Mouse (Mus musculus): ENCODE results near the gene 1700028P14Rik. TPM values are rescaled to one million over a fixed set of nuclear protein-coding genes. Genes with fewer than 3 reads are reported as not detected.

The 1700028P14Rik gene
- polyA plus RNA-seq, 1 experiment from 2014 or later = 0.44 TPM

- H3K36me3 ChIP-seq (ENCODE audit: insufficient read depth, low read length) = no peaks in the 10 kb centered on the region
- no peak overlapping the region for H3K4me2 ChIP-seq (replicated peaks; ENCODE audit: low read depth, low read length)
- no peaks in the 10 kb centered on the region for H3K9me3 ChIP-seq (ENCODE audit: low read length)
- no peaks in the 10 kb centered on the region for H3K27me3 ChIP-seq (ENCODE audit: insufficient read depth, low read length)
- no peaks in the 10 kb centered on the region for H3K4me1 ChIP-seq (ENCODE audit: insufficient read depth, low read length)
- ATAC-seq (ENCODE audit: low FRiP score, low TSS enrichment) = no peak
- no peak overlapping the region for H3K4me3 ChIP-seq (ENCODE audit: low read length)
- H3K27ac ChIP-seq (ENCODE audit: low read length) = no peak overlapping the region
- H3K9ac ChIP-seq (replicated peaks; ENCODE audit: low read length) = no peak overlapping the region
Observed at GRCm38 (mm10) chr19:23545604-23546003, 107.0 kb downstream of the 1700028P14Rik start.

GRCm38 (mm10) chr19:23543244-23544004 lies 109.2 kb downstream of the 1700028P14Rik start:
- Histone ChIP-seq H3K9me3 (ENCODE audit: low read length) (no peaks in the 10 kb centered on the region), H3K4me3 (ENCODE audit: low read length) (no peak overlapping the region), H3K27me3 (ENCODE audit: insufficient read depth, low read length) (no peaks in the 10 kb centered on the region), H3K9ac (replicated peaks; ENCODE audit: low read length) (no peak overlapping the region), H3K36me3 (ENCODE audit: insufficient read depth, low read length) (no peaks in the 10 kb centered on the region), H3K27ac (ENCODE audit: low read length) (no peak overlapping the region), H3K4me2 (replicated peaks; ENCODE audit: low read depth, low read length) (no peak overlapping the region), H3K4me1 (ENCODE audit: insufficient read depth, low read length) (no peaks in the 10 kb centered on the region)
- ATAC-seq (ENCODE audit: low FRiP score, low TSS enrichment) = no peak
- 84% methylated on average over 11 of the region's 11 CpGs for WGBS

GRCm38 (mm10) chr19:23542759-23543158 lies 109.9 kb downstream of the 1700028P14Rik start:
- H3K4me2 ChIP-seq (replicated peaks; ENCODE audit: low read depth, low read length) = no peak overlapping the region
- H3K4me1 ChIP-seq (ENCODE audit: insufficient read depth, low read length) = no peaks in the 10 kb centered on the region
- H3K4me3 ChIP-seq (ENCODE audit: low read length) = no peak overlapping the region
- H3K9ac ChIP-seq (replicated peaks; ENCODE audit: low read length) = no peak overlapping the region
- H3K36me3 ChIP-seq (ENCODE audit: insufficient read depth, low read length) = no peaks in the 10 kb centered on the region
- H3K9me3 ChIP-seq (ENCODE audit: low read length) = no peaks in the 10 kb centered on the region
- H3K27me3 ChIP-seq (ENCODE audit: insufficient read depth, low read length) = no peaks in the 10 kb centered on the region
- no peak for ATAC-seq (ENCODE audit: low FRiP score, low TSS enrichment)
- WGBS = 89% methylated on average over 4 of the region's 4 CpGs
- no peak overlapping the region for H3K27ac ChIP-seq (ENCODE audit: low read length)

- Histone ChIP-seq H3K27me3 (ENCODE audit: insufficient read depth, low read length) (no peaks in the 10 kb centered on the region), H3K4me3 (ENCODE audit: low read length) (no peak overlapping the region), H3K9ac (replicated peaks; ENCODE audit: low read length) (no peak overlapping the region), H3K36me3 (ENCODE audit: insufficient read depth, low read length) (no peaks in the 10 kb centered on the region), H3K27ac (ENCODE audit: low read length) (no peak overlapping the region), H3K9me3 (ENCODE audit: low read length) (no peaks in the 10 kb centered on the region), H3K4me2 (replicated peaks; ENCODE audit: low read depth, low read length) (no peak overlapping the region), H3K4me1 (ENCODE audit: insufficient read depth, low read length) (no peaks in the 10 kb centered on the region)
- ATAC-seq (ENCODE audit: low FRiP score, low TSS enrichment) = no peak
- WGBS = 95% methylated on average over 3 of the region's 3 CpGs
Observed at GRCm38 (mm10) chr19:23535700-23536099, 116.9 kb downstream of the 1700028P14Rik start.

GRCm38 (mm10) chr19:23531899-23532298 lies 120.7 kb downstream of the 1700028P14Rik start:
- H3K27ac ChIP-seq (ENCODE audit: low read length) = no peak overlapping the region
- H3K9me3 ChIP-seq (ENCODE audit: low read length) = no peaks in the 10 kb centered on the region
- ATAC-seq (ENCODE audit: low FRiP score, low TSS enrichment) = no peak
- 65% methylated on average over 4 of the region's 4 CpGs for WGBS
- no peak overlapping the region for H3K4me2 ChIP-seq (replicated peaks; ENCODE audit: low read depth, low read length)
- H3K36me3 ChIP-seq (ENCODE audit: insufficient read depth, low read length) = no peaks in the 10 kb centered on the region
- H3K4me3 ChIP-seq (ENCODE audit: low read length) = no peak overlapping the region
- no peaks in the 10 kb centered on the region for H3K27me3 ChIP-seq (ENCODE audit: insufficient read depth, low read length)
- H3K9ac ChIP-seq (replicated peaks; ENCODE audit: low read length) = no peak overlapping the region
- H3K4me1 ChIP-seq (ENCODE audit: insufficient read depth, low read length) = no peaks in the 10 kb centered on the region

GRCm38 (mm10) chr19:23523711-23524110 lies 128.9 kb downstream of the 1700028P14Rik start:
- Histone ChIP-seq H3K27me3 (ENCODE audit: insufficient read depth, low read length) (no peaks in the 10 kb centered on the region), H3K27ac (ENCODE audit: low read length) (no peak overlapping the region), H3K36me3 (ENCODE audit: insufficient read depth, low read length) (no peaks in the 10 kb centered on the region), H3K4me3 (ENCODE audit: low read length) (no peak overlapping the region), H3K4me2 (replicated peaks; ENCODE audit: low read depth, low read length) (no peak overlapping the region), H3K9me3 (ENCODE audit: low read length) (no peaks in the 10 kb centered on the region), H3K9ac (replicated peaks; ENCODE audit: low read length) (no peak overlapping the region), H3K4me1 (ENCODE audit: insufficient read depth, low read length) (no peaks in the 10 kb centered on the region)
- no peak; the same call in 1 of the 2 replicates for ATAC-seq (ENCODE audit: low FRiP score, low TSS enrichment)
- WGBS = 10% methylated on average over 1 of the region's 1 CpGs

GRCm38 (mm10) chr19:23521831-23522230 lies 130.8 kb downstream of the 1700028P14Rik start:
- H3K4me2 ChIP-seq (replicated peaks; ENCODE audit: low read depth, low read length) = no peak overlapping the region

GRCm38 (mm10) chr19:23521071-23521470 lies 131.5 kb downstream of the 1700028P14Rik start:
- Histone ChIP-seq H3K4me3 (ENCODE audit: low read length) (no peak overlapping the region), H3K9me3 (ENCODE audit: low read length) (no peaks in the 10 kb centered on the region), H3K27ac (ENCODE audit: low read length) (no peak overlapping the region), H3K27me3 (ENCODE audit: insufficient read depth, low read length) (no peaks in the 10 kb centered on the region), H3K4me1 (ENCODE audit: insufficient read depth, low read length) (no peaks in the 10 kb centered on the region), H3K9ac (replicated peaks; ENCODE audit: low read length) (no peak overlapping the region), H3K4me2 (replicated peaks; ENCODE audit: low read depth, low read length) (no peak overlapping the region), H3K36me3 (ENCODE audit: insufficient read depth, low read length) (no peaks in the 10 kb centered on the region)
- WGBS = 87% methylated on average over 8 of the region's 8 CpGs
- ATAC-seq (ENCODE audit: low FRiP score, low TSS enrichment) = no peak

More at GRCm38 (mm10) chr19:23521831-23522230, 130.8 kb downstream of the 1700028P14Rik start:
- no peaks in the 10 kb centered on the region for H3K9me3 ChIP-seq (ENCODE audit: low read length)
- no peaks in the 10 kb centered on the region for H3K36me3 ChIP-seq (ENCODE audit: insufficient read depth, low read length)
- H3K4me1 ChIP-seq (ENCODE audit: insufficient read depth, low read length) = no peaks in the 10 kb centered on the region
- no peaks in the 10 kb centered on the region for H3K27me3 ChIP-seq (ENCODE audit: insufficient read depth, low read length)
- no peak overlapping the region for H3K27ac ChIP-seq (ENCODE audit: low read length)
- no peak overlapping the region for H3K9ac ChIP-seq (replicated peaks; ENCODE audit: low read length)
- no peak overlapping the region for H3K4me3 ChIP-seq (ENCODE audit: low read length)
- 84% methylated on average over 4 of the region's 4 CpGs for WGBS
- ATAC-seq (ENCODE audit: low FRiP score, low TSS enrichment) = no peak

- H3K27ac ChIP-seq (ENCODE audit: low read length) = no peak overlapping the region
- no peaks in the 10 kb centered on the region for H3K4me1 ChIP-seq (ENCODE audit: insufficient read depth, low read length)
- no peaks in the 10 kb centered on the region for H3K9me3 ChIP-seq (ENCODE audit: low read length)
- H3K36me3 ChIP-seq (ENCODE audit: insufficient read depth, low read length) = no peaks in the 10 kb centered on the region
- no peak overlapping the region for H3K9ac ChIP-seq (replicated peaks; ENCODE audit: low read length)
- H3K4me2 ChIP-seq (replicated peaks; ENCODE audit: low read depth, low read length) = no peak overlapping the region
- H3K27me3 ChIP-seq (ENCODE audit: insufficient read depth, low read length) = no peaks in the 10 kb centered on the region
- ATAC-seq (ENCODE audit: low FRiP score, low TSS enrichment) = no peak
- no peak overlapping the region for H3K4me3 ChIP-seq (ENCODE audit: low read length)
- WGBS = 62% methylated on average over 5 of the region's 5 CpGs
Observed at GRCm38 (mm10) chr19:23520629-23521028, 132.0 kb downstream of the 1700028P14Rik start.

- 88% methylated on average over 5 of the region's 5 CpGs for WGBS
- no peak overlapping the region for H3K4me3 ChIP-seq (ENCODE audit: low read length)
- no peaks in the 10 kb centered on the region for H3K36me3 ChIP-seq (ENCODE audit: insufficient read depth, low read length)
- no peaks in the 10 kb centered on the region for H3K9me3 ChIP-seq (ENCODE audit: low read length)
- H3K27me3 ChIP-seq (ENCODE audit: insufficient read depth, low read length) = no peaks in the 10 kb centered on the region
- no peak overlapping the region for H3K4me2 ChIP-seq (replicated peaks; ENCODE audit: low read depth, low read length)
- H3K9ac ChIP-seq (replicated peaks; ENCODE audit: low read length) = no peak overlapping the region
- no peak for ATAC-seq (ENCODE audit: low FRiP score, low TSS enrichment)
- H3K4me1 ChIP-seq (ENCODE audit: insufficient read depth, low read length) = no peaks in the 10 kb centered on the region
- no peak overlapping the region for H3K27ac ChIP-seq (ENCODE audit: low read length)
Observed at GRCm38 (mm10) chr19:23518477-23518876, 134.1 kb downstream of the 1700028P14Rik start.

Measured in kidney, embryonic 16.5 days (tissue).